Mouse (Mus musculus) liver, postnatal 0 days (tissue): ENCODE results near the gene Usp37. TPM values are rescaled to one million over a fixed set of nuclear protein-coding genes. Genes with fewer than 3 reads are reported as not detected.
A peak's percentile ranks its signal among the peaks of the same experiment; 100 is the strongest.

ENCODE experiments used
- ATAC-seq: fragments of 200-750 bp; cut with Nextera tagmentation; 2 replicates; pipeline ENCODE4 v1.8.0; 2017; ENCODE audit warnings: mild to moderate bottlenecking, moderate library complexity
- DNase-seq: peaks from one replicate; pipeline ENCODE4 v3.0.0-alpha.2; 2016
- H3K27ac ChIP-seq: fragments of 300-500 bp; sonication (generic); 2 replicates; pipeline ENCODE4 v1.5.1; 2014; ENCODE audit warnings: antibody characterized with exemption, moderate library complexity, mild to moderate bottlenecking, low read depth
- H3K27me3 ChIP-seq: fragments of 300-500 bp; sonication (generic); 2 replicates; pipeline ENCODE4 v1.6.1; 2014; ENCODE audit warnings: low read length, control low read depth, mixed read lengths; ENCODE audit not compliant: insufficient read depth
- H3K36me3 ChIP-seq: fragments of 300-500 bp; sonication (generic); replicated peaks from 2 replicates; pipeline ENCODE4 v1.6.1; 2014; ENCODE audit warnings: mild to moderate bottlenecking, control low read depth, low read length, moderate library complexity, mixed read lengths; ENCODE audit not compliant: insufficient read depth
- H3K4me1 ChIP-seq: fragments of 300-500 bp; sonication (generic); 2 replicates; pipeline ENCODE4 v1.6.1; 2014; ENCODE audit warnings: antibody characterized with exemption, mild to moderate bottlenecking, control low read depth; ENCODE audit not compliant: insufficient read depth
- H3K4me2 ChIP-seq: fragments of 300-500 bp; sonication (generic); 2 replicates; pipeline ENCODE4 v1.6.1; 2014; ENCODE audit warnings: low read depth, mild to moderate bottlenecking, low read length, moderate library complexity, mixed read lengths
- H3K4me3 ChIP-seq: fragments of 300-500 bp; sonication (generic); 2 replicates; pipeline ENCODE4 v1.5.1; 2014; ENCODE audit warnings: low read depth, low read length
- H3K9ac ChIP-seq: fragments of 300-500 bp; sonication (generic); replicated peaks from 2 replicates; pipeline ENCODE4 v1.6.1; 2014; ENCODE audit warnings: mild to moderate bottlenecking, moderate library complexity
- H3K9me3 ChIP-seq: fragments of 300-500 bp; sonication (generic); 2 replicates; pipeline ENCODE4 v1.6.1; 2016; ENCODE audit warnings: mild to moderate bottlenecking, control low read depth, low read length, mixed read lengths
- CTCF ChIP-seq: sonication (generic); IDR thresholded peaks from 2 replicates; pipeline ENCODE4 v1.5.1; 2016; ENCODE audit warnings: antibody characterized with exemption, low read depth
- EP300 ChIP-seq: IDR thresholded peaks from 2 replicates; pipeline ENCODE4 v1.6.1; 2016; ENCODE audit warnings: antibody characterized with exemption, low read depth, mild to moderate bottlenecking
- WGBS: fragments of 180-500 bp; shearing (Covaris S2); extraction: QIAGEN DNeasy Blood & Tissue Kit; methylation state at CpG from one replicate; pipeline ENCODE4 v1.1.7; 2014; ENCODE audit not compliant: insufficient replicate concordance; 5-methylcytosine and 5-hydroxymethylcytosine counted together
- polyA plus RNA-seq: library from polyadenylated mRNA; unstranded; fragments of >200 nt; fragmentation: Nextera tagmentation; extraction: Ambion mirVana; gene quantifications from 2 replicates; pipeline ENCODE4 v1.2.1, GENCODE M21; 2015

Gene Usp37
- polyA plus RNA-seq, 1 experiment from 2014 or later: 4.9 TPM

DNA sequence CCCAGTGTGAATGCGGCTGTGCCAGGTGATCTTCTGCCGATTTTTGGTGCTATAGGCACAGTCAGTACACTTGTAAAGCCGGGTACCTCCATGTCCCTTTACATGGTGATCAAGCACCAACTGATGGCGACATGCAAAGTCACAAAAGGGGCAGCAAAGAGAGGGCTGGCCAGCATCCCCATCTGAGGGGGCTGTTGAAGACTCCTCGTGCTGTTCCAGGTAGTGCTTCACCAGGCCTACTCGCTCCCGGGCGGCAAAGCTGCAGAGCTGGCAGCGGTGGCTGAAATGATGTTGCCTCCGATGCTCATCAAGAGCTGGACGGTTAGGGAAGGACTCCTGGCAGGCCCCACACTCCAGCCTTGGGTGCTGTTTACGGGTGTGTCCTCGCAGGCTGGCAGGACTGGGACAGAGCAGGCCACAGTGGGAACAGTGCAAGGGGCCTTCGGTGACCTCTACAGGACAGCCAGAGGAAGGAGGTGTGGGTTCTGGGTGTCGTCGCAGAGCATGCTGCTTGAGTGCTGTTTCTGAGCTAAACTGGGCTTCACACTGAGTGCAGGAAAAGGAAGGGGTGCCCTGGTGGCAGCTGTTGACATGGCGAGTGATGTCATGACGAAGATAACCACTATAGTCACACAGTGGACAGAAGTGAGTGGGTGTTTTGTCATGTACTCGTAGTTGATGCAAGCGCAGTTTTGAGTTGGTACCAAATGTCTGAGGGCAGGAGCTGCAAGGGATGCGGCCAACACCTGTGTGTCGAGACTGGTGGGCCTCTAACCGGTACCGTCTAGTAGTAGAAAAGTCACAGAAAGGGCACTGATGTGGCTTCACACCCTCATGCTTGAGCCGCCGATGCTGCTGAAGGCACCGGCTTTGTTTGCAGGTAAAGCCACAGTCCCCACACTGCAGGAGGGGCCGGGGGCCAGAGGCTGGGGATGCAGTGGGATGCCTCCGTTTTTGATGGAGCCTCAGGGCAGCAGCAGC lies 25.9 kb upstream of the Usp37 start:
- Histone ChIP-seq H3K27me3 (no peaks in the 10 kb centered on the region), H3K9ac (no peak overlapping the region), H3K4me3 (no peak overlapping the region), H3K27ac (no peak overlapping the region), H3K4me1 (no peaks in the 10 kb centered on the region), H3K36me3 (peaks cover 70% of the 10 kb centered on the region), H3K9me3 (no peaks in the 10 kb centered on the region), H3K4me2 (no peak overlapping the region)
- DNase-seq: no peak
- WGBS: 85% methylated on average over 29 of the region's 29 CpGs
- ATAC-seq: no peak
- TF ChIP-seq CTCF: peak; percentile 9; the same call in 1 of the 2 replicates
- no peak for TF ChIP-seq EP300

DNA sequence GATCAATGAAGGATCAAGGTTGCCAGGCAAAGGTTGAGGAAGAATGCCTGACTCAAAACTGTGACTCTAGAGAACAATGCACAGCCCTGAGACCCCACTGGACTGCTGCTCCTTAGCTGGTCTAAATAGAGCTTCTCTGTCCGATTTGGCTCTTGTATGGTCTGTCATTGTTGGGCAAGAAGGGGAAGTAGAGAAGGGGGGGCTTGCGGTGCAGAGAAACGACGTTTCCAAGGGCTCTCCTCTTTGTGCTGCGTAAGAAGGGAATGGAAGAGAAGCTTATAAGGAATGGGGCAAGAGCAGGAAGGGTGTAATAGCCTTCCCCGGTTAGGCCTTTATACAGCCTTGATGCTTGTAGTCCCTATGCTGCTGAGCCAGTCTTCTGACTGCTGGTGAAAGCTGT lies 21.8 kb upstream of the Usp37 start:
- Histone ChIP-seq H3K9me3 (no peaks in the 10 kb centered on the region), H3K4me2 (no peak overlapping the region), H3K9ac (no peak overlapping the region), H3K4me3 (no peak overlapping the region), H3K36me3 (peaks cover 38% of the 10 kb centered on the region), H3K27ac (no peak overlapping the region), H3K4me1 (no peaks in the 10 kb centered on the region), H3K27me3 (no peaks in the 10 kb centered on the region)
- ATAC-seq (no peak), DNase-seq (no peak)
- 63% methylated on average over 6 of the region's 6 CpGs for WGBS
- TF ChIP-seq EP300: no peak
- TF ChIP-seq CTCF: no peak

DNA sequence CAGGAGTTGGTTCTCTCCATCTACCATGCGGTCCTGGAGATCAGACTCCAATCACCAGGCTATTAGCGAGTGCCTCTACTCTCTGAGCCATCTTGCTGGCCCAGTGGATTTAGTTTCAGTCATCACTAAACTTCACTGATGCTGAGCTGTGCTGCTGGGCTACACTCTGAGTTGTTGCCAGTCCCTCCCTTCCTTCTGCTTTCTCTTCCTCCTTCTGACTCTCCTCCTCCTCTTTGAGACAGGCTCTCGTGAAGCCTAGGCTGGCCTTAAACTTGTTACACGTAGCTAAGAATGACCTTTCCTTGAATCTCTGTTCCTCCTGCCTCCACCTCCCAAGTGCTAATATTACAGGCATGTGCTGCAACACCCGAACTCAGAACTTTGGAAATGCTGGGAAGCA lies 15.0 kb upstream of the Usp37 start:
- 66% methylated on average over 5 of the region's 5 CpGs for WGBS
- Histone ChIP-seq H3K27ac (no peak overlapping the region), H3K4me1 (no peaks in the 10 kb centered on the region), H3K27me3 (no peaks in the 10 kb centered on the region), H3K4me2 (no peak overlapping the region), H3K9ac (no peak overlapping the region), H3K36me3 (no peaks in the 10 kb centered on the region), H3K9me3 (no peaks in the 10 kb centered on the region), H3K4me3 (no peak overlapping the region)
- no peak for ATAC-seq
- no peak for DNase-seq
- TF ChIP-seq EP300 (no peak), CTCF (no peak)

DNA sequence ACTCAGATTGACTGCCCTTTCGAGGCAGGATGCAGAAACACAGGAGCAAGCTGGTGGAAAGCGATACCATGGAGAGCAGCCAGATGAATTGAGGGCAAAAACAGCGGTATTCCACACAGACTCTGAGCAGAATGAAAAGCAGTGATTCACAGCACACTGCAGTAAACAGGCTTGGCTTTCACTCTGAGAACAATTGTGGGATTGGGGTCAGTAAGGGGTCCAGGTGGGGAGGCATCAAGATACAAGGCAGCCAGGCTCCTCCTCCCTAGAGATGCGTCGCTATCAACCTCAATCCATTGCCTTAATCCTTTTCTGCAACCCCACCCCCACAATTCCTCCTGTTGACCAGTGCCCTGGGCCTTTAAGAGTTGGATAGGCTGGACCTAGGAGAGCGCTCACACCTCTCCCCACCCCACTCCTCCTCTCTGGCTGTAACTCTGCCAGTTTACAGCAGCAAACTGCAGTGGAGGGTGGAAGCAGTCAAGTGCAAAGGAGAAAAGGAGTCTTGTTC lies 1.6 kb downstream of the Usp37 start, which contains the start of gene Plcd4:
TSS of gene Plcd4 (plus strand) at position 438 of the 511 bp plus-strand sequence.
- Histone ChIP-seq H3K4me3 (no peak within 1 kb of the TSS), H3K4me2 (no peak within 1 kb of the TSS), H3K9ac (no peak within 1 kb of the TSS), H3K9me3 (no peaks in the 10 kb centered on the region), H3K4me1 (no peaks in the 10 kb centered on the region), H3K27ac (no peak within 1 kb of the TSS), H3K27me3 (peaks cover 3% of the 10 kb centered on the region; the same call in 1 of the 2 replicates), H3K36me3 (no peaks in the 10 kb centered on the region)
- TF ChIP-seq EP300 (no peak), CTCF (no peak)
- 22% methylated on average over 6 of the region's 6 CpGs for WGBS
- ATAC-seq (no peak), DNase-seq (no peak)

DNA sequence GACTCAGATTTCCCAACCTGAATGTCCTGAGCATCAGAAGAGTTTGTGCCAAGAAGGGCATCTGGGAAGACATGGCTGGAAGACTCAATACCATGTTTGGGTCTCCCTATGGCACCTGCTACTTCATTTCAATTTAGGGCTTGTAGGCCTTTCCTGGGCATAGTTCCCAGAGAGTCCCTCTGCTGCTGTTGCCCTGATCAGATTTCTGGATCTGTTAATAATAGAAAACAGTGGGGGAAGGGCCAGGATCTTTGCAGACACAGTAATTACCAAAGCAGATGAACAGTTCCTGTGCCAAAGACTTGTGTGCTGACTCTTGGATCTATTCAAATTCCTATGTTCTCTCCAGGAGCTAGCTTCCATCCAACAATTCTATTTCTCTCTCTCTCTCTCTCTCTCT lies 5.4 kb downstream of the Usp37 start:
- no peak for TF ChIP-seq CTCF
- no peak for TF ChIP-seq EP300
- H3K9me3 ChIP-seq: no peaks in the 10 kb centered on the region
- no peak overlapping the region for H3K4me3 ChIP-seq
- no peak overlapping the region for H3K4me2 ChIP-seq
- H3K4me1 ChIP-seq: no peaks in the 10 kb centered on the region
- H3K27me3 ChIP-seq: peaks cover 3% of the 10 kb centered on the region; the same call in 1 of the 2 replicates
- H3K36me3 ChIP-seq: no peaks in the 10 kb centered on the region
- DNase-seq (no peak), ATAC-seq (no peak)
- no peak overlapping the region for H3K27ac ChIP-seq
- no peak overlapping the region for H3K9ac ChIP-seq

DNA sequence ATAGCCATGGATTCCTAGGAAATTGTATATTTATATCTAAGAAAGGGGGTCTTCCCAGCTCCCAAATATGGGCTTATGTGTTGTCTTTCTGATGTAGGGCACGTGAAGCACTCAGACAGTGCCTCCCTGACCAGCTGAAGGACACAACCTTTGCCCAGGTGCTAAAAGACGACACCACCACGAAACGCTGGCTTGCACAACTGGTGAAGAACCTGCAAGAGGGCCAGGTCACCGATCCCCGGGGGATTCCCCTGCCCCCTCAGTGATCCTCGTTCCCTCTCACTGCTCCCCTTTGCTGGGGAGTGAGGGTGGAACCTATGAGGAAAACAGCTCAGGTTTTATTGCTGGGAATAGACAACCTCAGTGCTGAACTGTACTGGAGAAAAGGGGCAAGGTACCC lies 15.5 kb downstream of the Usp37 start:
- Histone ChIP-seq H3K9me3 (no peaks in the 10 kb centered on the region), H3K36me3 (peaks cover 74% of the 10 kb centered on the region), H3K9ac (no peak overlapping the region), H3K4me1 (no peaks in the 10 kb centered on the region), H3K4me3 (no peak overlapping the region), H3K4me2 (no peak overlapping the region), H3K27ac (no peak overlapping the region), H3K27me3 (no peaks in the 10 kb centered on the region)
- ATAC-seq (peak; percentile 53; the same call in 1 of the 2 replicates), DNase-seq (peak; percentile 27)
- TF ChIP-seq CTCF: no peak
- TF ChIP-seq EP300: no peak
- WGBS: 84% methylated on average over 7 of the region's 7 CpGs
